Mouse (Mus musculus) CH12.LX (cell line): Measurements from ENCODE around the gene Gpank1. TPM values are rescaled to one million over a fixed set of nuclear protein-coding genes. Genes with fewer than 3 reads are reported as not detected.

Experiments
- DNase-seq: peaks from one replicate; pipeline ENCODE4 v3.0.0-alpha.2; 2013; ENCODE audit errors: extremely low read depth
- H3K27ac ChIP-seq: 2 replicates; pipeline ENCODE4 v1.5.1; 2012; ENCODE audit warnings: low read depth, mild to moderate bottlenecking, control low read depth, moderate library complexity; ENCODE audit not compliant: insufficient read depth
- H3K27me3 ChIP-seq: replicated peaks from 2 replicates; pipeline ENCODE3; 2012; ENCODE audit warnings: inconsistent platforms
- H3K36me3 ChIP-seq, 2 experiments: replicated peaks in 1 of 2; 2 replicates each; pipeline versions ENCODE3 to v1.6.1; 2012; ENCODE audit warnings: inconsistent platforms in 1 of 2, low read length in 1 of 2, mild to moderate bottlenecking in 1 of 2, mixed read lengths in 1 of 2, moderate library complexity in 1 of 2; ENCODE audit not compliant: control insufficient read depth in 1 of 2, insufficient read depth in 1 of 2
- H3K4me1 ChIP-seq, 2 experiments: 2 replicates each; pipeline ENCODE4 v1.6.1; 2012; ENCODE audit warnings: inconsistent platforms in 1 of 2, moderate library complexity in 1 of 2; ENCODE audit not compliant: insufficient read depth in 2 of 2, control insufficient read depth in 1 of 2
- H3K4me2 ChIP-seq: 2 replicates; pipeline ENCODE4 v1.6.1; 2012; ENCODE audit warnings: low read depth, mild to moderate bottlenecking, control low read depth; ENCODE audit not compliant: poor library complexity, insufficient read depth, severe bottlenecking
- H3K4me3 ChIP-seq, 3 experiments: fragments of 150-350 bp in 1 of 3; sonication (generic) in 1 of 3; replicated peaks in 1 of 3; 2 replicates each; pipeline versions ENCODE3 to v1.5.1; 2011 to 2012; ENCODE audit warnings: low read depth in 2 of 3, low read length in 2 of 3, mild to moderate bottlenecking in 2 of 3, moderate library complexity in 2 of 3, control low read depth in 1 of 3, improper control_type of control experiment in 1 of 3, inconsistent platforms in 1 of 3, mixed read lengths in 1 of 3; ENCODE audit not compliant: poor library complexity in 1 of 3
- H3K79me2 ChIP-seq: replicated peaks from 2 replicates; pipeline ENCODE4 v1.6.1; 2012; ENCODE audit warnings: mild to moderate bottlenecking, moderate library complexity; ENCODE audit not compliant: control insufficient read depth, poor library complexity, insufficient read depth, severe bottlenecking; ENCODE audit errors: extremely low read depth
- H3K9ac ChIP-seq: 2 replicates; pipeline ENCODE4 v1.6.1; 2012; ENCODE audit warnings: low read depth, mild to moderate bottlenecking, control low read depth, moderate library complexity; ENCODE audit not compliant: insufficient read depth
- H3K9me3 ChIP-seq: replicated peaks from 2 replicates; pipeline ENCODE3; 2012; ENCODE audit warnings: low read length, inconsistent platforms, mixed read lengths
- BHLHE40 ChIP-seq: IDR thresholded peaks from 2 replicates; pipeline ENCODE4 v1.6.1; 2011; ENCODE audit warnings: mild to moderate bottlenecking, low read depth, low read length, improper control_type of control experiment
- CHD2 ChIP-seq: IDR thresholded peaks from 2 replicates; pipeline ENCODE4 v1.6.1; 2011; ENCODE audit warnings: low read length, improper control_type of control experiment
- ELF1 ChIP-seq: IDR thresholded peaks from 2 replicates; pipeline ENCODE4 v1.6.1; 2014; ENCODE audit warnings: low read depth, mild to moderate bottlenecking, inconsistent platforms, low read length, improper control_type of control experiment
- GABPA ChIP-seq: IDR thresholded peaks from 2 replicates; pipeline ENCODE4 v1.6.1; 2012; ENCODE audit warnings: low read depth, low read length, improper control_type of control experiment, inconsistent platforms; ENCODE audit not compliant: insufficient replicate concordance
- HCFC1 ChIP-seq: IDR thresholded peaks from 2 replicates; pipeline ENCODE4 v1.6.1; 2012; ENCODE audit warnings: low read depth, mild to moderate bottlenecking, inconsistent platforms, low read length, improper control_type of control experiment
- IRF4 ChIP-seq: IDR thresholded peaks from 2 replicates; pipeline ENCODE4 v1.6.1; 2014; ENCODE audit warnings: low read depth, mild to moderate bottlenecking, inconsistent platforms, low read length, improper control_type of control experiment
- JUND ChIP-seq: conservative IDR thresholded peaks from 2 replicates; pipeline ENCODE4 v1.6.1; 2011; ENCODE audit warnings: low read depth, low read length, improper control_type of control experiment
- MAX ChIP-seq: IDR thresholded peaks from 2 replicates; pipeline ENCODE4 v1.6.1; 2011; ENCODE audit warnings: low read length, improper control_type of control experiment
- MAZ ChIP-seq: IDR thresholded peaks from 2 replicates; pipeline ENCODE4 v1.6.1; 2012; ENCODE audit warnings: low read depth, mild to moderate bottlenecking, inconsistent platforms, low read length, improper control_type of control experiment, moderate library complexity
- MXI1 ChIP-seq: IDR thresholded peaks from 2 replicates; pipeline ENCODE4 v1.6.1; 2011; ENCODE audit warnings: mild to moderate bottlenecking, low read depth, low read length, improper control_type of control experiment
- NELFE ChIP-seq: IDR thresholded peaks from 2 replicates; pipeline ENCODE4 v1.6.1; 2011; ENCODE audit warnings: low read depth, low read length, improper control_type of control experiment
- PAX5 ChIP-seq: IDR thresholded peaks from 2 replicates; pipeline ENCODE4 v1.6.1; 2012; ENCODE audit warnings: low read length, inconsistent platforms, mixed read lengths
- POLR2A ChIP-seq: IDR thresholded peaks from 2 replicates; pipeline ENCODE4 v1.6.1; 2011; ENCODE audit warnings: low read depth, mild to moderate bottlenecking, improper control_type of control experiment, low read length
- POLR2AphosphoS2 ChIP-seq: IDR thresholded peaks from 2 replicates; pipeline ENCODE4 v1.6.1; 2011; ENCODE audit warnings: low read depth, low read length, improper control_type of control experiment
- RCOR1 ChIP-seq: conservative IDR thresholded peaks from 2 replicates; pipeline ENCODE4 v1.6.1; 2012; ENCODE audit warnings: low read depth, mild to moderate bottlenecking, inconsistent platforms, low read length, improper control_type of control experiment
- TBP ChIP-seq: conservative IDR thresholded peaks from 2 replicates; pipeline ENCODE4 v1.6.1; 2011; ENCODE audit warnings: low read depth, low read length, improper control_type of control experiment
- TCF12 ChIP-seq: IDR thresholded peaks from 2 replicates; pipeline ENCODE4 v1.6.1; 2014; ENCODE audit warnings: low read depth, mild to moderate bottlenecking, inconsistent platforms, low read length, improper control_type of control experiment
- UBTF ChIP-seq: IDR thresholded peaks from 2 replicates; pipeline ENCODE4 v1.6.1; 2012; ENCODE audit warnings: low read depth, mild to moderate bottlenecking, inconsistent platforms, low read length, improper control_type of control experiment, moderate library complexity
- USF1 ChIP-seq: IDR thresholded peaks from 2 replicates; pipeline ENCODE4 v1.6.1; 2014; ENCODE audit warnings: low read depth, mild to moderate bottlenecking, inconsistent platforms, low read length, improper control_type of control experiment
- dilution Hi-C: fragments of 300-500 bp; cut with MboI; formaldehyde crosslinking; loops from 2 replicates; pipeline ENCODE4 v1.14.3; 2020; ENCODE audit warnings: low sequenced_read_pairs; ENCODE audit not compliant: extremely low pct_unique_long_range_greater_than_20kb, extremely low pct_ligation_motif_present
- in situ Hi-C: fragments of 300-500 bp; cut with MboI; formaldehyde crosslinking; loops from 3 replicates; pipeline ENCODE4 v1.14.3; 2019; ENCODE audit warnings: low sequenced_read_pairs, low pct_ligation_motif_present, low pct_unique_long_range_greater_than_20kb, mixed read lengths
- polyA plus RNA-seq: library from polyadenylated mRNA; unstranded; fragments of >175 nt; gene quantifications from 2 replicates; pipeline ENCODE4 v1.2.1, GENCODE M21; 2012; ENCODE audit warnings: low read depth; ENCODE audit not compliant: insufficient read length
- total RNA-seq, 2 experiments: library from RNA; depleted of rRNA; stranded (reverse); fragments of 300-350 nt in 1 of 2; fragments of >200 nt in 1 of 2; gene quantifications; 2 replicates each; pipeline ENCODE4 v1.2.3; 2012 to 2014

Gpank1 gene
- total and polyA plus RNA-seq, 3 experiments = 32.6 to 43.0 (median 33.6) TPM

- no peak overlapping the region for H3K4me2 ChIP-seq
- no peaks in the 10 kb centered on the region for H3K4me1 ChIP-seq
- H3K27me3 ChIP-seq = no peaks in the 10 kb centered on the region
- no peak overlapping the region for H3K4me3 ChIP-seq
- H3K27ac ChIP-seq = no peak overlapping the region
- TF ChIP-seq TBP (no peak), HCFC1 (no peak), TCF12 (no peak), GABPA (no peak), POLR2A (no peak), NELFE (no peak), CHD2 (no peak), MAX (no peak), ELF1 (no peak), MAZ (no peak), PAX5 (no peak), BHLHE40 (no peak), RCOR1 (no peak)
- no peak for DNase-seq
- H3K79me2 ChIP-seq = peaks cover 18% of the 10 kb centered on the region
- dilution Hi-C loops (no loop called here), in situ Hi-C loops (no loop called here)
- H3K9me3 ChIP-seq = no peaks in the 10 kb centered on the region
- no peak overlapping the region for H3K9ac ChIP-seq
- H3K36me3 ChIP-seq = peaks cover 93 to 94% of the 10 kb centered on the region in 2 experiments
Observed at GRCm38 (mm10) chr17:35154616-35155015, 33.4 kb downstream of the Gpank1 start.

- no peak overlapping the region for H3K4me3 ChIP-seq
- H3K36me3 ChIP-seq = peaks cover 92 to 94% of the 10 kb centered on the region in 2 experiments
- H3K9ac ChIP-seq = no peak overlapping the region
- H3K4me1 ChIP-seq = no peaks in the 10 kb centered on the region
- dilution Hi-C loops = no loop called here
- H3K27ac ChIP-seq = no peak overlapping the region
- H3K79me2 ChIP-seq = peaks cover 26% of the 10 kb centered on the region
- no peak for DNase-seq
- H3K9me3 ChIP-seq = no peaks in the 10 kb centered on the region
- in situ Hi-C loops = no loop called here
- H3K4me2 ChIP-seq = no peak overlapping the region
- TF ChIP-seq UBTF (no peak), IRF4 (no peak), TBP (no peak), MXI1 (no peak), TCF12 (no peak), GABPA (no peak), USF1 (no peak), JUND (no peak), NELFE (no peak), POLR2AphosphoS2 (no peak), POLR2A (no peak)
- H3K27me3 ChIP-seq = no peaks in the 10 kb centered on the region
Observed at GRCm38 (mm10) chr17:35155451-35155850, 34.2 kb downstream of the Gpank1 start.
